Mouse (Mus musculus) liver, embryonic 16.5 days (tissue): ENCODE measurements at regions not wholly inside any gene's neighbourhood (a gene's known extent, or its start where the extent isn't known, plus 50 kb on each side); places are given as distances from the start of the nearest gene placed in this dataset.

Experiments used
- ATAC-seq: fragments of 200-750 bp; cut with Nextera tagmentation; 2 replicates; pipeline ENCODE4 v1.8.0; 2017; ENCODE audit warnings: low read depth, mild to moderate bottlenecking, moderate number of reproducible peaks, moderate library complexity
- H3K27ac ChIP-seq: fragments of 300-500 bp; sonication (generic); 2 replicates; pipeline ENCODE4 v1.5.1; 2014; ENCODE audit warnings: mild to moderate bottlenecking, low read length
- H3K27me3 ChIP-seq: fragments of 300-500 bp; sonication (generic); 2 replicates; pipeline ENCODE4 v1.6.1; 2014; ENCODE audit warnings: low read depth, low read length, mixed read lengths; ENCODE audit not compliant: control insufficient read depth, insufficient read depth
- H3K36me3 ChIP-seq: fragments of 300-500 bp; sonication (generic); 2 replicates; pipeline ENCODE4 v1.6.1; 2014; ENCODE audit warnings: mild to moderate bottlenecking; ENCODE audit not compliant: control insufficient read depth, insufficient read depth
- H3K4me1 ChIP-seq: fragments of 300-500 bp; sonication (generic); 2 replicates; pipeline ENCODE4 v1.6.1; 2014; ENCODE audit warnings: low read depth, low read length, mixed read lengths; ENCODE audit not compliant: control insufficient read depth
- H3K4me2 ChIP-seq: fragments of 300-500 bp; sonication (generic); 2 replicates; pipeline ENCODE4 v1.6.1; 2014; ENCODE audit warnings: low read depth, low read length, mixed read lengths
- H3K4me3 ChIP-seq: fragments of 300-500 bp; sonication (generic); 2 replicates; pipeline ENCODE4 v1.5.1; 2014; ENCODE audit warnings: low read depth, mild to moderate bottlenecking, low read length
- H3K9ac ChIP-seq: fragments of 300-500 bp; sonication (generic); 2 replicates; pipeline ENCODE4 v1.6.1; 2014; ENCODE audit warnings: low read depth, low read length
- H3K9me3 ChIP-seq: fragments of 300-500 bp; sonication (generic); replicated peaks from 2 replicates; pipeline ENCODE4 v1.6.1; 2016; ENCODE audit warnings: low read length; ENCODE audit not compliant: control insufficient read depth
- WGBS: fragments of 180-500 bp; shearing (Covaris S2); extraction: QIAGEN DNeasy Blood & Tissue Kit; methylation state at CpG from one replicate; pipeline ENCODE4 v1.1.7; 2014; ENCODE audit not compliant: insufficient replicate concordance; 5-methylcytosine and 5-hydroxymethylcytosine counted together

GRCm38 (mm10) chr7:36262124-36262710 is 435.7 kb upstream of the Tshz3 start:
- Histone ChIP-seq H3K9me3 (no peaks in the 10 kb centered on the region), H3K4me2 (no peak overlapping the region), H3K27ac (no peak overlapping the region), H3K4me1 (no peaks in the 10 kb centered on the region), H3K36me3 (no peaks in the 10 kb centered on the region), H3K9ac (no peak overlapping the region), H3K4me3 (no peak overlapping the region), H3K27me3 (no peaks in the 10 kb centered on the region)
- WGBS = 59% methylated on average over 8 of the region's 8 CpGs
- ATAC-seq = no peak

- ATAC-seq = no peak
- H3K4me1 ChIP-seq = no peaks in the 10 kb centered on the region
- no peaks in the 10 kb centered on the region for H3K9me3 ChIP-seq
- WGBS = 74% methylated on average over 15 of the region's 15 CpGs
- H3K27ac ChIP-seq = no peak overlapping the region
- no peaks in the 10 kb centered on the region for H3K27me3 ChIP-seq
- no peak overlapping the region for H3K4me3 ChIP-seq
- no peaks in the 10 kb centered on the region for H3K36me3 ChIP-seq
- no peak overlapping the region for H3K4me2 ChIP-seq
- H3K9ac ChIP-seq = no peak overlapping the region
Observed at GRCm38 (mm10) chr7:36257102-36257501, 440.8 kb upstream of the Tshz3 start.

GRCm38 (mm10) chr7:36247356-36247755 is 444.6 kb upstream of the Zfp507 start:
- Histone ChIP-seq H3K4me2 (no peak overlapping the region), H3K9me3 (no peaks in the 10 kb centered on the region), H3K4me1 (no peaks in the 10 kb centered on the region), H3K27ac (no peak overlapping the region), H3K4me3 (no peak overlapping the region), H3K36me3 (no peaks in the 10 kb centered on the region), H3K27me3 (no peaks in the 10 kb centered on the region), H3K9ac (no peak overlapping the region)
- ATAC-seq = no peak

- H3K9ac ChIP-seq = no peak overlapping the region
- WGBS = 61% methylated on average over 2 of the region's 2 CpGs
- H3K4me3 ChIP-seq = no peak overlapping the region
- no peaks in the 10 kb centered on the region for H3K36me3 ChIP-seq
- ATAC-seq = no peak
- H3K27ac ChIP-seq = no peak overlapping the region
- no peaks in the 10 kb centered on the region for H3K27me3 ChIP-seq
- H3K4me1 ChIP-seq = no peaks in the 10 kb centered on the region
- H3K9me3 ChIP-seq = no peaks in the 10 kb centered on the region
- no peak overlapping the region for H3K4me2 ChIP-seq
Observed at GRCm38 (mm10) chr7:36236673-36237072, 433.9 kb upstream of the Zfp507 start.

- Histone ChIP-seq H3K9me3 (no peaks in the 10 kb centered on the region), H3K4me3 (no peak overlapping the region), H3K36me3 (no peaks in the 10 kb centered on the region), H3K4me1 (no peaks in the 10 kb centered on the region), H3K9ac (no peak overlapping the region), H3K4me2 (no peak overlapping the region), H3K27me3 (no peaks in the 10 kb centered on the region), H3K27ac (no peak overlapping the region)
- ATAC-seq = no peak
Observed at GRCm38 (mm10) chr7:36229031-36229430, 426.2 kb upstream of the Zfp507 start.

- H3K4me2 ChIP-seq = no peak overlapping the region
- no peaks in the 10 kb centered on the region for H3K36me3 ChIP-seq
- H3K9ac ChIP-seq = no peak overlapping the region
- H3K9me3 ChIP-seq = no peaks in the 10 kb centered on the region
- H3K27ac ChIP-seq = no peak overlapping the region
- WGBS = 75% methylated on average over 8 of the region's 8 CpGs
- no peak for ATAC-seq
- no peak overlapping the region for H3K4me3 ChIP-seq
- no peaks in the 10 kb centered on the region for H3K27me3 ChIP-seq
- H3K4me1 ChIP-seq = no peaks in the 10 kb centered on the region
Observed at GRCm38 (mm10) chr7:36224416-36224815, 421.6 kb upstream of the Zfp507 start.

- Histone ChIP-seq H3K4me3 (no peak overlapping the region), H3K4me1 (no peaks in the 10 kb centered on the region), H3K9me3 (no peaks in the 10 kb centered on the region), H3K4me2 (no peak overlapping the region), H3K36me3 (no peaks in the 10 kb centered on the region), H3K9ac (no peak overlapping the region), H3K27ac (no peak overlapping the region), H3K27me3 (no peaks in the 10 kb centered on the region)
- no peak for ATAC-seq
- WGBS = 44% methylated on average over 2 of the region's 2 CpGs
Observed at GRCm38 (mm10) chr7:36218386-36218785, 415.6 kb upstream of the Zfp507 start.

- no peak for ATAC-seq
- Histone ChIP-seq H3K9me3 (no peaks in the 10 kb centered on the region), H3K9ac (no peak overlapping the region)
Observed at GRCm38 (mm10) chr7:36210034-36210433, 407.2 kb upstream of the Zfp507 start.

GRCm38 (mm10) chr7:36207525-36208260 is 404.9 kb upstream of the Zfp507 start:
- H3K9ac ChIP-seq = no peak overlapping the region
- ATAC-seq = no peak
- no peaks in the 10 kb centered on the region for H3K36me3 ChIP-seq
- H3K4me2 ChIP-seq = no peak overlapping the region
- H3K9me3 ChIP-seq = no peaks in the 10 kb centered on the region
- no peak overlapping the region for H3K27ac ChIP-seq
- 73% methylated on average over 17 of the region's 17 CpGs for WGBS
- no peaks in the 10 kb centered on the region for H3K4me1 ChIP-seq
- no peaks in the 10 kb centered on the region for H3K27me3 ChIP-seq
- H3K4me3 ChIP-seq = no peak overlapping the region

More at GRCm38 (mm10) chr7:36210034-36210433, 407.2 kb upstream of the Zfp507 start:
- Histone ChIP-seq H3K4me2 (no peak overlapping the region), H3K4me3 (no peak overlapping the region), H3K27ac (no peak overlapping the region), H3K27me3 (no peaks in the 10 kb centered on the region), H3K36me3 (no peaks in the 10 kb centered on the region), H3K4me1 (no peaks in the 10 kb centered on the region)
- 71% methylated on average over 4 of the region's 4 CpGs for WGBS
